Mouse (Mus musculus) heart, adult 2 months (tissue): Measurements from ENCODE around the gene Tomm40l.

Experiments
- EP300 ChIP-seq: fragments of 200-500 bp; IDR thresholded peaks from 2 replicates; pipeline ENCODE4 v1.6.1; 2011; ENCODE audit warnings: low read depth, low read length, control low read depth; ENCODE audit not compliant: insufficient read depth
- POLR2A ChIP-seq: fragments of 200-500 bp; IDR thresholded peaks from 2 replicates; pipeline ENCODE4 v1.6.1; 2011; ENCODE audit warnings: mild to moderate bottlenecking, low read depth, low read length, control low read depth; ENCODE audit not compliant: insufficient read depth

GRCm38 (mm10) chr1:171193093-171193840 is 29.0 kb downstream of the Tomm40l start:
- no peak for TF ChIP-seq POLR2A
- no peak for TF ChIP-seq EP300
